Mouse (Mus musculus): Measurements from ENCODE around the gene Gatad2b. TPM values are rescaled to one million over a fixed set of nuclear protein-coding genes. Genes with fewer than 3 reads are reported as not detected.

Gene Gatad2b
- polyA plus RNA-seq, 1 experiment, result 14.2 TPM

DNA sequence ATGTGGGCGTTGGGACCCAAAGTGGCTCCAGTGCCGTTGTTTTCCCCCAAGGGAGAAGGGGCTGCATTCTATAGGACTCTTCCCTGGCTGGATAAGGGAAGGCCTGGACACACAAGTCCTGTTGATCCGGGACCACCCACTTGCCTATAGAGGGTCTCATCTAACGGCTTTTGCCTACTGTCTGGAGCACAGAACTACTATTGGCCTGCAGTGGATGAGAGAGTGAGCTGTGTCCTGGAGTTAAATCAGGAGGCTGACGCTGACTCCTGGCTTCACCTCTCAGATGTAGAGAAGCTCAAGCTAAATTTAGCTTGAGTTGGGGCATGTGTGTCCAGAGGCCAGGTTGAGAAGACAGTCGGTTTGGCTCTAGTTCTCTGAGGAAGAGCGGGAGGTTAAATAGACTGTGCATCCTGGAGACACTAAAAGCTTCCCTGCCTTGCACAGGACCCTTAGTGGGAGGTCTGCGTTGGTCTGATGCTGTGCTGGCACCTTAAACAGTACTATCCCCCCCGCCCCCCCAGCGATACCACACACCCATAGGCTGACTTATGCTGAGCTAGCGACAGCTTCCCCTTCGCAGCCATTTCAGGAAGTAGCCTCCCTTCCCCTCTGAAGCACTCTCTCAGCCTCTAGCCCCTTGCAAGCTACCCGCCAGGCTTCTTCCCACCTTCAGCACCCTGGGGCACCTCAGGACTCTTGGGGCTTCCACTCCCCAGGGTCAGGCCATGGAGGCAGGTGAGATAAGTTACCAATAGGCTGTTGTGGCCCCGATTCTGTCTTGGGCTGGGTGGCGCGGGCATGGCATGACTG lies 26.8 kb upstream of the Gatad2b start:
- H3K79me3 ChIP-seq (ENCODE audit: low read depth), result no peaks in the 10 kb centered on the region
- no peaks in the 10 kb centered on the region for H3K79me2 ChIP-seq (ENCODE audit: control insufficient read depth, insufficient read depth)
- no peak for TF ChIP-seq CTCF (IDR thresholded peaks at IDR 0.05; ENCODE audit: control insufficient read depth, insufficient read depth, insufficient read length)
- H3K4me3 ChIP-seq (ENCODE audit: insufficient read depth, poor library complexity, severe bottlenecking), result peak overlapping the region; percentile 50
- peaks cover 15% of the 10 kb centered on the region for H3K36me3 ChIP-seq (ENCODE audit: control insufficient read depth, insufficient read depth)
- no peaks in the 10 kb centered on the region for H3K27me3 ChIP-seq (ENCODE audit: control insufficient read depth, insufficient read depth, insufficient read length)
- peak overlapping the region; percentile 76 for H3ac ChIP-seq (ENCODE audit: control insufficient read depth, insufficient read length, low read depth)

DNA sequence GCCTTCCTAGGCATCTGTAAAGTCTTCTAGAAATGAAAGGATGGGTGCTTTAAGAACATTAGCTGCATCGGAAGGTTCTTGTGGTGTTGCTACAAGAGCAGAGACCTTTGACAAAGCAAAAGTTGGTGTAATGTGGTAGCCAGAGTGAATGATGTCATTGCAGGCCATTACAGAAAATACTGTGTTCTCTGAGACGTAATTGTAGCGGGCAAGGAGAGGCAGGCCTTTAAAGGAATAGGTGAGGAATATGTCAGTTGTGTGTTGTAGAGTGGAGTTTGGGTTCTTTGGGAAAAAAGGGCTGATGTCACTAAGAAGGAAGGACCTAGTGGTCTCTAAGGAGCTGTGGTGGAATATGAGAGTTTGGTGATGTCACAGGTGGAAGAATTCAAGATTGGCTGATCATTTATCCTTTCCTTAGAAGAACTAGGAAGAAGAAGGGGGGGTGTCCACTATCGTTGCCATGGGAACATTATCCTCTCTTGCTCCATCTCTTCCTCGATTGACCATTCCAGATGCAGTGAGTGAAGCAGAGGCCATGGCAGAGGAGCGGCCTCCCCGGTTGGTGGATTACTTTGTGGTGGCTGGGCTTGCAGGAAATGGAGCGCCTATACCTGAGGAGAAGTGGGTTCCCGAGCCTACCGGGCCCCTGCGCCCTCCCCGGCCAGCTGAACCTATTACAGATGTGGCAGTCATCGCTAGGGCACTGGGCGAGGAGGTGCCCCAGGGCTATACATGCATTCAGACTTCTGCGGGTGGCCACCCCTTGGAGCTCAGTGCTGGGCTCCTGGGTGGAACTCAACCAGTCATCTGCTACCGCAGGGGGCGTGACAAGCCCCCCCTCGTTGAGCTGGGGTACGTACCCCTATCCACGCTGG lies 25.8 kb upstream of the Gatad2b start:
- Histone ChIP-seq H3K79me3 (ENCODE audit: low read depth) (no peaks in the 10 kb centered on the region), H3ac (ENCODE audit: control insufficient read depth, insufficient read length, low read depth) (no peak overlapping the region), H3K27me3 (ENCODE audit: control insufficient read depth, insufficient read depth, insufficient read length) (no peaks in the 10 kb centered on the region), H3K4me3 (ENCODE audit: insufficient read depth, poor library complexity, severe bottlenecking) (no peak overlapping the region), H3K36me3 (ENCODE audit: control insufficient read depth, insufficient read depth) (peaks cover 5% of the 10 kb centered on the region), H3K79me2 (ENCODE audit: control insufficient read depth, insufficient read depth) (no peaks in the 10 kb centered on the region)
- no peak for TF ChIP-seq CEBPB (IDR thresholded peaks at IDR 0.05; ENCODE audit: low read depth)
- no peak for TF ChIP-seq MYOD1 (IDR thresholded peaks at IDR 0.05; ENCODE audit: control insufficient read depth, insufficient read length, low read depth)
- TF ChIP-seq MAX (IDR thresholded peaks at IDR 0.05), result no peak
- no peak for TF ChIP-seq USF1 (IDR thresholded peaks at IDR 0.05; ENCODE audit: low read depth)
- TF ChIP-seq MYOG (IDR thresholded peaks at IDR 0.05; ENCODE audit: control insufficient read depth, extremely low read depth, insufficient read length), result no peak
- no peak for TF ChIP-seq CTCF (IDR thresholded peaks at IDR 0.05; ENCODE audit: control insufficient read depth, insufficient read depth, insufficient read length)
- TF ChIP-seq FOSL1 (IDR thresholded peaks at IDR 0.05; ENCODE audit: insufficient read depth, low read length, poor library complexity, severe bottlenecking), result no peak

DNA sequence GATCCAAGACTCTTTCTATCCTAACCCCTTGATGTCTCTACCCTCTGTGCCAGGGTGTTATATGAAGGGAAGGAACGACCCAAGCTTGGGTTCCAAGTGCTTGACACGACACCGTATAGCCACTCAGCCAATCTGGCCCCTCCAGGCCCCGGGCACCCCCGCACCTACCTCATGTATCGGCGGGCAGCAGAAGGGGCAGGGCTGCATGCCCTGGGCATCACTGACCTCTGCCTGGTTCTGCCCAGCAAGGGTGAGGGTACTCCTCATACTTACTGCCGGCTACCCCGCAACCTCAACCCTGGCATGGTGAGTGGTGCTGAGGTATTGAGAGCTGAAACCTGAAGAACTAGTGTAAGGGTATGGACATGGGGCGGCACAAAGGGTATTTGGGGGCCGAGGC lies 24.8 kb upstream of the Gatad2b start:
- TF ChIP-seq USF1 (IDR thresholded peaks at IDR 0.05; ENCODE audit: low read depth) (no peak), CTCF (IDR thresholded peaks at IDR 0.05; ENCODE audit: control insufficient read depth, insufficient read depth, insufficient read length) (no peak), MYOG (IDR thresholded peaks at IDR 0.05; ENCODE audit: control insufficient read depth, extremely low read depth, insufficient read length) (no peak), CEBPB (IDR thresholded peaks at IDR 0.05; ENCODE audit: low read depth) (no peak), MYOD1 (IDR thresholded peaks at IDR 0.05; ENCODE audit: control insufficient read depth, insufficient read length, low read depth) (no peak), MAX (IDR thresholded peaks at IDR 0.05) (no peak), FOSL1 (IDR thresholded peaks at IDR 0.05; ENCODE audit: insufficient read depth, low read length, poor library complexity, severe bottlenecking) (no peak)
- Histone ChIP-seq H3K79me3 (ENCODE audit: low read depth) (no peaks in the 10 kb centered on the region), H3ac (ENCODE audit: control insufficient read depth, insufficient read length, low read depth) (no peak overlapping the region), H3K4me3 (ENCODE audit: insufficient read depth, poor library complexity, severe bottlenecking) (no peak overlapping the region), H3K79me2 (ENCODE audit: control insufficient read depth, insufficient read depth) (no peaks in the 10 kb centered on the region), H3K36me3 (ENCODE audit: control insufficient read depth, insufficient read depth) (peaks cover 5% of the 10 kb centered on the region), H3K27me3 (ENCODE audit: control insufficient read depth, insufficient read depth, insufficient read length) (no peaks in the 10 kb centered on the region)

DNA sequence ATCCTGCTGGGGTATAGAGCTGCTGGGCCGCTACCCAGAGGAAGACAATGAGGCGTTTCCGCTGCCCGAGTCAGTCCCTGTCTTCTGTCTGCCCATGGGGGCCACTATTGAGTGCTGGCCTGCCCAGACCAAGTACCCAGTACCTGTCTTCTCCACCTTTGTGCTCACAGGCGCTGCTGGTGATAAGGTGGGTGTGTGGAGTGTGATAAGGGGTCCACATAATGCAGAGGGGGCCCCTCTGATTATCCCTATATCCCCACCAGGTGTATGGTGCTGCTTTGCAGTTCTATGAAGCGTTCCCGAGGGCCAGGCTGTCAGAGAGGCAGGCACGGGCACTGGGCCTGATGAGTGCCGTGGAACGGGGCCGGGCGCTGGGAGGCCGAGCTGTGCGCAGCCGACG lies 24.0 kb upstream of the Gatad2b start:
- no peak for TF ChIP-seq MAX (IDR thresholded peaks at IDR 0.05)
- TF ChIP-seq USF1 (IDR thresholded peaks at IDR 0.05; ENCODE audit: low read depth), result no peak
- no peak for TF ChIP-seq CTCF (IDR thresholded peaks at IDR 0.05; ENCODE audit: control insufficient read depth, insufficient read depth, insufficient read length)
- TF ChIP-seq MYOD1 (IDR thresholded peaks at IDR 0.05; ENCODE audit: control insufficient read depth, insufficient read length, low read depth), result no peak
- no peak for TF ChIP-seq CEBPB (IDR thresholded peaks at IDR 0.05; ENCODE audit: low read depth)
- TF ChIP-seq FOSL1 (IDR thresholded peaks at IDR 0.05; ENCODE audit: insufficient read depth, low read length, poor library complexity, severe bottlenecking), result no peak
- TF ChIP-seq MYOG (IDR thresholded peaks at IDR 0.05; ENCODE audit: control insufficient read depth, extremely low read depth, insufficient read length), result no peak
- H3K27me3 ChIP-seq (ENCODE audit: control insufficient read depth, insufficient read depth, insufficient read length), result no peaks in the 10 kb centered on the region
- no peaks in the 10 kb centered on the region for H3K79me3 ChIP-seq (ENCODE audit: low read depth)
- H3ac ChIP-seq (ENCODE audit: control insufficient read depth, insufficient read length, low read depth), result no peak overlapping the region
- H3K79me2 ChIP-seq (ENCODE audit: control insufficient read depth, insufficient read depth), result no peaks in the 10 kb centered on the region
- H3K4me3 ChIP-seq (ENCODE audit: insufficient read depth, poor library complexity, severe bottlenecking), result no peak overlapping the region
- H3K36me3 ChIP-seq (ENCODE audit: control insufficient read depth, insufficient read depth), result no peaks in the 10 kb centered on the region

DNA sequence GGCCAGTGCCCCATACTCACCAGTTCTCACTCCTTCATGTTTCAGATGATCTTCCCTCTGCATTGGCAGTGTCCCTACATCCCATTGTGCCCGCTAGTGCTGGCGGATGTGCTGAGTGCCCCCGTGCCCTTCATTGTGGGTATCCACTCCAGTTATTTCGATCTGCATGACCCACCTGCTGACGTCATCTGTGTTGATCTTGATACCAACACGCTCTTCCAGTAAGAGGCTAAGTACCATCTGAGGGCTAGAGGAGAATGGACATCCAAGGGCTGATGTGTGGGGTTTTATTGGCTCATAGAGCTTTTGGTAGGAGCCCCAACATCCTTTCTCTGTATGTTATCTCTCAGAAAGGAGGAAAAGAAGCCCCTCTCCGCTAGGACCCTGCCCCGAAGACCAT lies 22.2 kb upstream of the Gatad2b start:
- Histone ChIP-seq H3K4me3 (ENCODE audit: insufficient read depth, poor library complexity, severe bottlenecking) (no peak overlapping the region), H3K27me3 (ENCODE audit: control insufficient read depth, insufficient read depth, insufficient read length) (no peaks in the 10 kb centered on the region), H3ac (ENCODE audit: control insufficient read depth, insufficient read length, low read depth) (no peak overlapping the region), H3K79me3 (ENCODE audit: low read depth) (no peaks in the 10 kb centered on the region), H3K36me3 (ENCODE audit: control insufficient read depth, insufficient read depth) (no peaks in the 10 kb centered on the region), H3K79me2 (ENCODE audit: control insufficient read depth, insufficient read depth) (no peaks in the 10 kb centered on the region)
- TF ChIP-seq CEBPB (IDR thresholded peaks at IDR 0.05; ENCODE audit: low read depth) (no peak), MAX (IDR thresholded peaks at IDR 0.05) (no peak), MYOG (IDR thresholded peaks at IDR 0.05; ENCODE audit: control insufficient read depth, extremely low read depth, insufficient read length) (no peak), FOSL1 (IDR thresholded peaks at IDR 0.05; ENCODE audit: insufficient read depth, low read length, poor library complexity, severe bottlenecking) (no peak), USF1 (IDR thresholded peaks at IDR 0.05; ENCODE audit: low read depth) (no peak), CTCF (IDR thresholded peaks at IDR 0.05; ENCODE audit: control insufficient read depth, insufficient read depth, insufficient read length) (no peak), MYOD1 (IDR thresholded peaks at IDR 0.05; ENCODE audit: control insufficient read depth, insufficient read length, low read depth) (no peak)

All from C2C12 (cell line).